Mouse (Mus musculus) forebrain, postnatal 0 days (tissue): ENCODE results near the gene Zfp384. TPM values are rescaled to one million over a fixed set of nuclear protein-coding genes. Genes with fewer than 3 reads are reported as not detected.

ENCODE experiments used
- ATAC-seq: fragments of 200-750 bp; cut with Nextera tagmentation; 2 replicates; pipeline ENCODE4 v1.8.0; 2017; ENCODE audit warnings: mild to moderate bottlenecking, moderate library complexity
- DNase-seq: peaks from one replicate; pipeline ENCODE4 v3.0.0-alpha.2; 2015
- H3K27ac ChIP-seq: fragments of 300-500 bp; sonication (generic); 2 replicates; pipeline ENCODE4 v1.5.1; 2014; ENCODE audit warnings: low read depth, mild to moderate bottlenecking, antibody characterized with exemption, low read length, moderate library complexity, mixed read lengths
- H3K27me3 ChIP-seq: fragments of 300-500 bp; sonication (generic); 2 replicates; pipeline ENCODE4 v1.6.1; 2014; ENCODE audit warnings: mild to moderate bottlenecking, low read length, mixed read lengths; ENCODE audit not compliant: insufficient read depth
- H3K36me3 ChIP-seq: fragments of 300-500 bp; sonication (generic); 2 replicates; pipeline ENCODE4 v1.6.1; 2014; ENCODE audit warnings: mild to moderate bottlenecking, moderate library complexity; ENCODE audit not compliant: insufficient read depth
- H3K4me1 ChIP-seq: fragments of 300-500 bp; sonication (generic); 2 replicates; pipeline ENCODE4 v1.6.1; 2014; ENCODE audit warnings: antibody characterized with exemption; ENCODE audit not compliant: insufficient read depth
- H3K4me2 ChIP-seq: fragments of 300-500 bp; sonication (generic); 2 replicates; pipeline ENCODE4 v1.6.1; 2014; ENCODE audit warnings: low read depth, mild to moderate bottlenecking, moderate library complexity
- H3K4me3 ChIP-seq: fragments of 300-500 bp; sonication (generic); 2 replicates; pipeline ENCODE4 v1.5.1; 2014; ENCODE audit warnings: low read depth, low read length, mixed read lengths
- H3K9ac ChIP-seq: fragments of 300-500 bp; sonication (generic); 2 replicates; pipeline ENCODE4 v1.6.1; 2014; ENCODE audit warnings: mild to moderate bottlenecking
- H3K9me3 ChIP-seq: fragments of 300-500 bp; sonication (generic); 2 replicates; pipeline ENCODE4 v1.6.1; 2016; ENCODE audit warnings: low read length
- CTCF ChIP-seq: sonication (generic); IDR thresholded peaks from 2 replicates; pipeline ENCODE4 v1.5.1; 2016; ENCODE audit warnings: antibody characterized with exemption, control low read depth, low read depth
- WGBS: fragments of 180-500 bp; shearing (Covaris S2); extraction: QIAGEN DNeasy Blood & Tissue Kit; methylation state at CpG from one replicate; pipeline ENCODE4 v1.1.7; 2014; 5-methylcytosine and 5-hydroxymethylcytosine counted together
- polyA plus RNA-seq: library from polyadenylated mRNA; unstranded; fragments of >200 nt; fragmentation: Nextera tagmentation; extraction: Ambion mirVana; gene quantifications from 2 replicates; pipeline ENCODE4 v1.2.1, GENCODE M21; 2015
- total RNA-seq: library from RNA; depleted of rRNA; stranded (reverse); fragments of >200 nt; gene quantifications from 2 replicates; pipeline ENCODE4 v1.2.3, GENCODE M21; 2014

Zfp384 gene
- total and polyA plus RNA-seq, 2 experiments from 2014 or later, result 8.4 to 34.5 TPM

GRCm38 (mm10) chr6:124998066-124998465 is 10.9 kb upstream of the Zfp384 start:
- Histone ChIP-seq H3K4me2 (peak overlapping the region; percentile 79), H3K27me3 (no peaks in the 10 kb centered on the region), H3K4me3 (peak overlapping the region; percentile 66), H3K36me3 (peaks cover 20% of the 10 kb centered on the region), H3K9me3 (no peaks in the 10 kb centered on the region), H3K4me1 (peaks cover 9% of the 10 kb centered on the region), H3K27ac (peak overlapping the region; percentile 90), H3K9ac (peak overlapping the region; percentile 93)
- DNase-seq, result no peak
- WGBS, result 11% methylated on average over 8 of the region's 8 CpGs
- no peak for TF ChIP-seq CTCF
- no peak for ATAC-seq

GRCm38 (mm10) chr6:124999091-124999490 is 9.9 kb upstream of the Zfp384 start:
- peaks cover 9% of the 10 kb centered on the region for H3K4me1 ChIP-seq
- no peak overlapping the region for H3K27ac ChIP-seq
- no peak overlapping the region for H3K9ac ChIP-seq
- ATAC-seq, result no peak
- no peaks in the 10 kb centered on the region for H3K27me3 ChIP-seq
- H3K9me3 ChIP-seq, result no peaks in the 10 kb centered on the region
- TF ChIP-seq CTCF, result no peak
- DNase-seq, result no peak
- H3K4me3 ChIP-seq, result no peak overlapping the region
- peak overlapping the region; percentile 79; the same call in 1 of the 2 replicates for H3K4me2 ChIP-seq
- WGBS, result 46% methylated on average over 14 of the region's 14 CpGs
- H3K36me3 ChIP-seq, result peaks cover 20% of the 10 kb centered on the region

- H3K9ac ChIP-seq, result no peak overlapping the region
- no peaks in the 10 kb centered on the region for H3K27me3 ChIP-seq
- no peak for ATAC-seq
- H3K4me3 ChIP-seq, result no peak overlapping the region
- no peak for DNase-seq
- no peaks in the 10 kb centered on the region for H3K9me3 ChIP-seq
- H3K27ac ChIP-seq, result no peak overlapping the region
- H3K4me2 ChIP-seq, result no peak overlapping the region
- 44% methylated on average over 10 of the region's 10 CpGs for WGBS
- peaks cover 9% of the 10 kb centered on the region for H3K4me1 ChIP-seq
- peaks cover 20% of the 10 kb centered on the region for H3K36me3 ChIP-seq
- no peak for TF ChIP-seq CTCF
These were observed 9.4 kb upstream of the Zfp384 start for GRCm38 (mm10) chr6:124999546-124999945.

- ATAC-seq, result no peak
- no peak for TF ChIP-seq CTCF
- no peak overlapping the region for H3K9ac ChIP-seq
- peaks cover under 1% of the 10 kb centered on the region; the same call in 1 of the 2 replicates for H3K4me1 ChIP-seq
- no peak for DNase-seq
- WGBS, result 51% methylated on average over 3 of the region's 3 CpGs
- no peaks in the 10 kb centered on the region for H3K9me3 ChIP-seq
- no peak overlapping the region for H3K4me2 ChIP-seq
- peaks cover 20% of the 10 kb centered on the region for H3K36me3 ChIP-seq
- H3K4me3 ChIP-seq, result no peak overlapping the region
- no peak overlapping the region for H3K27ac ChIP-seq
- no peaks in the 10 kb centered on the region for H3K27me3 ChIP-seq
These were observed 5.2 kb upstream of the Zfp384 start for GRCm38 (mm10) chr6:125003706-125004105.

- no peak for ATAC-seq
- Histone ChIP-seq H3K4me2 (no peak overlapping the region), H3K27me3 (no peaks in the 10 kb centered on the region), H3K4me1 (no peaks in the 10 kb centered on the region), H3K36me3 (peaks cover 20% of the 10 kb centered on the region), H3K9ac (no peak overlapping the region), H3K9me3 (no peaks in the 10 kb centered on the region), H3K27ac (no peak overlapping the region), H3K4me3 (no peak overlapping the region)
- TF ChIP-seq CTCF, result no peak
- 40% methylated on average over 3 of the region's 3 CpGs for WGBS
- DNase-seq, result no peak
These were observed 3.9 kb upstream of the Zfp384 start for GRCm38 (mm10) chr6:125005086-125005485.

GRCm38 (mm10) chr6:125008060-125008459 is 885 bp upstream of the Zfp384 start:
- Histone ChIP-seq H3K4me2 (peak overlapping the region; percentile 68), H3K36me3 (peaks cover 7% of the 10 kb centered on the region), H3K4me3 (peak overlapping the region; percentile 96), H3K27ac (peak overlapping the region; percentile 97), H3K9me3 (no peaks in the 10 kb centered on the region), H3K9ac (peak overlapping the region; percentile 90), H3K4me1 (no peaks in the 10 kb centered on the region), H3K27me3 (no peaks in the 10 kb centered on the region)
- ATAC-seq (no peak), DNase-seq (no peak)
- TF ChIP-seq CTCF, result no peak
- WGBS, result 43% methylated on average over 13 of the region's 13 CpGs

- Histone ChIP-seq H3K9ac (peak overlapping the region; percentile 90), H3K36me3 (peaks cover 8% of the 10 kb centered on the region), H3K27me3 (no peaks in the 10 kb centered on the region), H3K4me2 (peak overlapping the region; percentile 72), H3K4me1 (no peaks in the 10 kb centered on the region), H3K4me3 (peak overlapping the region; percentile 96), H3K27ac (peak overlapping the region; percentile 97), H3K9me3 (no peaks in the 10 kb centered on the region)
- ATAC-seq (peak; percentile 97), DNase-seq (peak; percentile 98)
- under 1% methylated on average over 34 of the region's 34 CpGs for WGBS
- TF ChIP-seq CTCF, result no peak
These were observed 288 bp upstream of the Zfp384 start for GRCm38 (mm10) chr6:125008586-125009128.
